Mouse (Mus musculus) megakaryocyte-erythroid progenitor cell, adult 5-6 weeks (primary cell): ENCODE data around the gene Wdr6. TPM values are rescaled to one million over a fixed set of nuclear protein-coding genes. Genes with fewer than 3 reads are reported as not detected.
"Not testable (repeated sequence)": the region's sequence is repeated elsewhere in the genome, so short reads cannot be mapped to it uniquely, and the experiment has no call there.

Experiments
- ATAC-seq: replicated peaks from 2 replicates; pipeline ENCODE4 v1.8.0; 2016; ENCODE audit warnings: mild to moderate bottlenecking, inconsistent platforms; ENCODE audit not compliant: severe bottlenecking, poor library complexity, low FRiP score, low TSS enrichment
- total RNA-seq, 2 experiments: library from RNA; stranded (forward) in 1 of 2; stranded (reverse) in 1 of 2; fragments of 200-1000, 215-1000 nt in 1 of 2; fragments of >200 nt in 1 of 2; fragmentation: Nextera tagmentation in 1 of 2; gene quantifications; 2 replicates each; pipeline ENCODE4 v1.2.3; 2014 to 2017

Wdr6 gene
- total RNA-seq (2014; fragmentation: Nextera tagmentation) (33.2 and 34.7 TPM in 2 replicates), total RNA-seq (2017) (25.8 and 26.8 TPM in 2 replicates)

DNA sequence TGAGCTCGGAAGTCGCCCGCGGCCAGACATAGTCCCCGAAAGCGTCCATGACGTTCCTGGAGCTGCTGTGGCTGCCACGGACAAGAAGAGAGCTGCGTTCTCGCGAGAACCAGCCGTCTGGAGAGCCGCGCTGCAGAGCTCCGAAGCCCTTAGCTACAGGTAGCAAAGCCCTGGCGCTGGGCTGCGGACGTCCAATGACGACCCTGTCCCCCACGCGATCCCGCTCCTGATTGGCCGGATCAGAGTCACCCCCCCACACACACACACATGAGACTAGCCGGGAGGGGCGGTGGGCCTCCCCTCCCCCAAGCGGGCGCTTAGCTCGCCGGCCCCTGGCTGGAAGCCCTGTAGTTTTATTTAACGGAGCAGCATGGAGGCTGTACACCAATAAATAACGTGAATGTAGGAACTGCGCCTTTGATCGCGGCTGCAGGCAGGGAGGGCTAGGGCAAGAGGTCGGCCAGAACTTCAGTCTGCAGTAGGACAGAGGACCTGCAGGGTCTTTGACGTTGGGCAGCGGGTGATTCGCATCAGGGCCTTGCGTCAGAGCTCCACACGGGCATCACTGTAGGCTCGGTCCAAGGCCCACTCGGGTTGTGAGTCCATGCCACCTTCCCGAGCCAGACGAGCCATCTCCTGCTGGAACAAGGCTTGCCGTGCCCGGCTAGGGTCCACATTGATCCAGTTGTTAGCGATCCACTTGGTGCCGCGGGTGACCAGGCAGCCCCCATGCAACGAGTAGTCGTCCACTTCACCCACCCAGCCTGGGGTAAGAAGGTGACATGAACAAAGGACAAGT is at the start of gene Wdr6:
Gene Wdr6, minus strand, starts transcription at position 195 of the 799 bp plus-strand sequence.
- ATAC-seq = peak; percentile 89

DNA sequence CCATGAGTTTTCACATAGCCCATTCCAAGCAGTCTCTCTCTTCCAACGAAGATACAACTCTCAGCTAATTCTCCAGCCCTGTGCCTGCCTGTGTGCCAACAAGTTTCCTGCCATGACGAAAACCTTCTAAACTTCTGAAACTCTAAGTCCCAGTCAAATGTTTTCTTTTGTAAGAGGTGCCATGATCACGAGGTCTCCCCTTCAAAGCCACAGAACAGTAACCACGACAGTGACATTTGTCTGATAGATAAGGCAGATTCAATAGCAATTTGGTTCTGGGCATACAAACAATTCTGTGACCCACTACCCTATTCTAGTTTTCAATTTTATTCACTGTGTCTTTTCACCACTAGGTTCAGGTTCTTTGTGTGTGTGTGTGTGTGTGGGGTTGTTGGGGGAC is 49.6 kb upstream of the Wdr6 start:
- no peak for ATAC-seq

DNA sequence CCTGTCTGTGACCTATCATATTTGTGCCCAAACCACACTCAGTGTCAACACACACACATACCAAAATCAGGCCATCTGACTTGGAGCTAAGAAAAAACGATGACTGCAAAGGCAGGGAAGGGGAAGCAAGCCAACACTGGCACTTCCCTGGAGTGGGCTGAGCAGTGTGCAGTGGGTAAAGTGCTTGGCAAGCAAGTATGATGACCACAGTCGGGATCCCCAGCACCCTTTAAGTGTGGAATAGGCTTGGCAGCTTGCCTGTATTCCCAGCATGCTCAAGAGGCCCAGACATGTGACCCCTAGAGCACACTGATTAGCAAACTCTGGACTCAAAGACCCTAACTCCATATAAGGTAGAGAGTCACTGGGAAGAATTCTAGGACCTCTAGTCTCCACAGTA is 48.0 kb upstream of the Wdr6 start:
- ATAC-seq = no peak

DNA sequence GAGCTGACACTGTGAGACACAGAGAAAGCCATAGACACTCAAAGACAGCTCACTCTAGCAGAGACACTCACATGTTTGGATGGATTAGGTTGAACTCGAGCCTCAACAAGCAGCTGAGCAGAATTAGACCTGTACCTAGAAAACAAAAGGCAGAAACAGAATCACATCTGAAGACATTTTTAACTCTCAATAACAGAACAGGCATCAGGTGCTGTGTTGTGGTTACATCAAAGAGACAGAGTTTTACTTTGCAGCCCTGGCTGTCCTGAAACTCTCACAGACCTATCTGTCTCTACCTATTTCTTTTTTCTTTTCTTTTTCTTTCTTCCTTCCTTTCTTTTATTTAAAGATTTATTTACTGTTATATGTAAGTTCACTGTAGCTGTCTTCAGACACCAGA is 38.8 kb upstream of the Wdr6 start:
- ATAC-seq = no peak

DNA sequence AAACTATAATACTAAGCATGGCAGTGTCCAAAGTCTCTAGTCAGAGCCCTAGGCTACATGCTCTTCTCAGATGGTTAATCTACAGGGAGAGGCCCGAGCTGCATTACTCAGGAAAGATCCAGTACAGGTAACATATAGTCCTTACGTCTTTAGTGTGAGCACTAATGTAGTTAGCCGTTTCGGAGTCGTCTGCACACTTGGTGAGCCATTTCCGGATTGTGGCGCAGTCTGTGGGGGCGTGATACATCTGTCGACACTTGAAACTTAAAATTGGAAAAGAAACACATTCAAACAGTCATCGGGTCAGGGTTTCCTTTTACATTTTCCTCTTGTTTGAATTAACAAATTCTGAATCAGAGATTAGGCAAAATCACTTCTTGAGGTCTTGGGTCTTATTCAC is 32.9 kb upstream of the Wdr6 start:
- ATAC-seq = no peak

DNA sequence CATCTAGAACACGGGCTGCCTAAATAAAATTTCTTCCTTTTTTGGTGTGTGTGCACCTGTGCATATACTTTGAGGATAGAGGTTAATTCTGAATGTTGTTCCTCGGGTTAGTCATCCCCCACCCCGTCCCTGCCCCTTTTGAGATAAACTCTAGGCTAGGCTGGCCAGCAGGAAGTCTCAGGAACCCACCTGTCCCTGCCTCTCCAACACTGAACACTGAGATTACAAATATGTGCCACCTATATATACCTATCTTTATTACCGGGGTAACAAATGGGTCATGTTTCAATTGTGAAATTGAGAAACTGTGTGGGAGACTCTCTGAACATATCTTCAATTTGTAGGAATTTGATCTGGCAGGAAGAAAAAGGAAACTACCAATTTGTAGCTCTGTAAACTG is 30.4 kb upstream of the Wdr6 start:
- ATAC-seq = no peak

- not testable (repeated sequence) for ATAC-seq
Measured at GRCm38 (mm10) chr9:108607929-108608328, 29.4 kb upstream of the Wdr6 start.

DNA sequence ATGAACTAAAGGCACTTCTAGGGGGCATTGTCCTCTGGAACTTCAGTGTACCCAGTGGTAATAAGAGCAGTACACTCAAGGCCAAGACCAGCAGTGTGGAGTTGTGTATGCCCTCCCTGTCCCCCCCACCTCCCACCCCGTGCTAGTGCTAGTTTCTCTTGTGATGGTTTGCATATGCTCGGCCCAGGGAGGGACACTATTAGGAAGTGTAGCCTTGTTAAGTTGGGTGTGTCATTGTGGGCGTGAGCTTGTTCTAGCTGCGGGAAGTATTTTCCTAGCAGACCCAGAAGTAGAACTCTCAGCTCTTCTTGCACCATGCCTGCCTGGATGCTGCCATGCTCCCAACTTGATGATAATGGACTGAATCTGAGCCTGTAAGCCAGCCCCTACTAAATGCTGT is 23.4 kb upstream of the Wdr6 start:
- no peak for ATAC-seq

DNA sequence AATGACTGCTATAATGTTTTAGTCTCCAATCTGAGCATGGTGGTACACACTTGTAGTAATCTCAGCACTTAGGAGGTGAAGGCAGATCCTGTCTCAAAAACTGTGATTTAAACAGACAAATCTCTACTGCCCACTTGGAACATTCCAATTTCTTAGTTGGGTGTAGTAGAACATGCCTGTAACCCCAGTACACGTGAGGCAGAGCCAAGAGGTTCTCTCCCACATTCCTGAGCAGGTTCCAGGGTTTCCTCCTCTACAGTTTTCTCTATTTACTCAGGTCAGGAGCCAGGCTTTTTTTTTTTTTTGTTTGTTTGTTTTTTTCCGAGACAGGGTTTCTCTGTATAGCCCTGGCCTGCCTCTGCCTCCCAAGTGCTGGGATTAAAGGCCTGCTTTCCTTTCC is 21.5 kb upstream of the Wdr6 start:
- ATAC-seq = no peak

GRCm38 (mm10) chr9:108599021-108599566 is 20.6 kb upstream of the Wdr6 start:
- no peak for ATAC-seq

- ATAC-seq = peak; percentile 78
Measured at GRCm38 (mm10) chr9:108596998-108597764, 18.6 kb upstream of the Wdr6 start, which contains the start of gene P4htm. TSS of gene P4htm (minus strand) at chr9:108597667.

DNA sequence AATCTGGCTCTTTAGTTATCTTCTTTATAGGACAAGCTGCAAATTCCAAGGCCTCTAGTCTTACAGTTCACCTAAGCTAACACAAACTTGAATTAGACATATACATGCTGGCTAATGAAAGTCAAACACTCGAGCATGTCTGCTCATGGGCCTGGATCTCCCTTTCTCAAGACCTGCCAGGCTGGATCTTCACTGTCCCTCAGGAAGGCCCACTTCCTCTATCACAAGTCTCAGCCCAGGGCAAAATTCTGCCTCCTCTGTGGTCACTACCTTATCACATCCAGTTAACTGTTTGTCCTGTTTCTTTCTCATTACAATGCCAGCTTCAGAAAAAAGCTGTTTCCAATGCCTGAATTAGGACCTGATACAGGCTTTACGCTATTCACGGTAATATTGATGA is 15.8 kb upstream of the Wdr6 start:
- no peak for ATAC-seq

DNA sequence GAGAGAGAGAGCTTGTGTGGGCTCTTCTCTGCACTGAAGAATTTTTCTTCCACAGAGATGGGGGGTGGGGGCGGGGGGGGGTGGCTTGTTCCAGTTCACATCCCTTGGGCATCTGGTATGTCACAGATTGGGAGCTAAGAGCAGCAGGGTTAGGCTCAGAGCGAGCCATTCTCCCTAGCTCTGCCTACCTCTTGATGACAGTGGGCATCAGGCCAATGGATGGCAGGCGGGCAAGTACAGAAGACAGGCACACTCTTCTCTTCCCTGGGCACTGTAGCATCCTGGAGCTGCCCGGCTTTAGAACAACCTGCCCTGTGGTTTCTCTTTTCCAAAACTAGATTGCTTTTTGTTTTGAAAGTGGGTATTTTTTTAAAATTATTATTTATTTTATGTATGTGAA is 12.9 kb upstream of the Wdr6 start:
- ATAC-seq = no peak

GRCm38 (mm10) chr9:108589229-108589628 is 10.7 kb upstream of the Wdr6 start:
- ATAC-seq = 0 out of 2 replicates have a peak, but pooled peaks have one; percentile 8

DNA sequence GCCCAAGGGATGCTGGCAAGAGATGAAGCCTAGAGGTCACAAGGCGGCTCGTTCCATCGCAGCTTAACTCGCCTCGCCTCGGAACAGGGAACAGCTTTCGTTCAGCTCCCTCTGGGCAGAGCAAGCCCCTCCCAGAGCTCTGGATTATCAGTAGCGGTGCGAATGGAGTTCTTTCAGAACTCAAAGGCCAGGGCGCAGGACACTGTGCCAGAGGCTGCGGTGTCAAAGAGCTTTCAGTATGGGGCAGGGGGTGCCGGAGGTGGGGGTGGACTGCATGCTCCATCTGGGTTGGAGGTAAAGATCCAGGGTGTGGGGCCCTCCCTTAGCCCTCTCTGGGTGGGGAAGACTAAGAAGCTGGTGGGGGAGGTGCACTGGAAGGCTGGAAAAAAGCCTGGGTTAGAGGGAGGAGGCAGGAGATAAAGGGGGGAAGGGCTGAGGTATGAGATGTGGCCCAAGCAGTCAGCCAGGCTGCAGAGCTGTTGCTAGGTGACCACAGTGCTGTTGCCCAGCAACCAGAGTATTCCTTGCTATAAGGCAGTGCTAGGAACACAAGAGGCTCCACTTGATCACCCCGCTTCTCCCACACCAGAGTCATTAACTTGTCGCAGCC is 9.1 kb upstream of the Wdr6 start:
- ATAC-seq = no peak

- no peak for ATAC-seq
Measured at GRCm38 (mm10) chr9:108579344-108579690, 778 bp upstream of the Wdr6 start.

- no peak for ATAC-seq
Measured at GRCm38 (mm10) chr9:108577934-108578544, 500 bp downstream of the Wdr6 start.

GRCm38 (mm10) chr9:108577025-108577424 is 1.5 kb downstream of the Wdr6 start:
- ATAC-seq = no peak
